Comparison of ENCODE assay signal across 21 mouse cellular contexts in genomic region chr8:91263939-91264338, GRCm38 (mm10). TPM values are rescaled to one million over a fixed set of nuclear protein-coding genes. Genes with fewer than 3 reads are reported as not detected.
A peak's percentile ranks its signal among the peaks of the same experiment; 100 is the strongest.
DNase-seq lines count a peak whose midpoint lies in the region; ATAC-seq lines count a peak whose summit lies in the region.
"Had no signal": no experiment of that assay in that cellular context is flagged by ENCODE, and none has a peak within 500 bp of the region (broad histone marks: within the 10 kb centered on the region; RNA-seq: fewer than 3 reads in every experiment).

No protein-coding gene starts in this region.

- 77% methylated on average over 3 of the region's 3 CpGs for WGBS in embryonic facial prominence, embryonic 14.5 days
- 83% methylated on average over 3 of the region's 3 CpGs for WGBS in embryonic facial prominence, embryonic 10.5 days
- 58% methylated on average over 3 of the region's 3 CpGs for WGBS in lung, embryonic 16.5 days
- 63% methylated on average over 3 of the region's 3 CpGs for WGBS in embryonic facial prominence, embryonic 15.5 days

- no peak overlapping the region for H3K27ac ChIP-seq in embryonic facial prominence, embryonic 14.5 days (replicated peaks; ENCODE audit: low read depth, low read length)
- H3K27ac ChIP-seq in embryonic facial prominence, embryonic 10.5 days (replicated peaks), result no peak overlapping the region
- peak overlapping the region; percentile 39; the same call in 1 of the 2 replicates for H3K27ac ChIP-seq in lung, embryonic 16.5 days (ENCODE audit: low read length)
- H3K27ac ChIP-seq in embryonic facial prominence, embryonic 15.5 days (replicated peaks), result no peak overlapping the region
- H3K27ac ChIP-seq: forebrain, embryonic 13.5 days; forebrain, embryonic 15.5 days had no signal

- H3K4me3 ChIP-seq in embryonic facial prominence, embryonic 14.5 days (ENCODE audit: low read depth, low read length), result no peak overlapping the region
- H3K4me3 ChIP-seq in embryonic facial prominence, embryonic 10.5 days, result no peak overlapping the region
- H3K4me3 ChIP-seq in lung, embryonic 16.5 days (ENCODE audit: low read length), result no peak overlapping the region
- H3K4me3 ChIP-seq in embryonic facial prominence, embryonic 15.5 days (replicated peaks), result no peak overlapping the region
- H3K4me3 ChIP-seq: embryonic facial prominence, embryonic 13.5 days; forebrain, embryonic 13.5 days; forebrain, embryonic 15.5 days had no signal

- DNase-seq in embryonic facial prominence, embryonic 14.5 days (ENCODE audit: low spot score), result peak; percentile 39
- DNase-seq in embryonic facial prominence, embryonic 10.5 days (ENCODE audit: low spot score), result no peak
- DNase-seq in lung, postnatal 4 days, result no peak
- DNase-seq in thymus, postnatal 25 days, result no peak
- DNase-seq in frontal cortex, adult 2 months (ENCODE audit: extremely low spot score in 1 of 2, low spot score in 1 of 2), result no peak
- DNase-seq: adrenal gland, adult 8-10 months; adrenal gland, postnatal 14 days; adrenal gland, postnatal 36 days; cerebellum, adult 11-12 months; cerebellum, adult 2 months; cerebellum, adult 9-10 months; cerebellum, postnatal 10 days; cerebellum, postnatal 25 days; forebrain, postnatal 0 days had no signal

- H3K27me3 ChIP-seq in embryonic facial prominence, embryonic 14.5 days (replicated peaks; ENCODE audit: control insufficient read depth, insufficient read depth, low read length), result no peaks in the 10 kb centered on the region
- no peaks in the 10 kb centered on the region for H3K27me3 ChIP-seq in embryonic facial prominence, embryonic 10.5 days (replicated peaks; ENCODE audit: low read depth, poor library complexity, severe bottlenecking)
- no peaks in the 10 kb centered on the region for H3K27me3 ChIP-seq in lung, embryonic 16.5 days (ENCODE audit: control insufficient read depth, insufficient read depth, low read depth, low read length)
- H3K27me3 ChIP-seq in embryonic facial prominence, embryonic 15.5 days, result no peaks in the 10 kb centered on the region
- H3K27me3 ChIP-seq: embryonic facial prominence, embryonic 13.5 days; forebrain, embryonic 13.5 days; forebrain, embryonic 15.5 days; Patski had no signal

- no peaks in the 10 kb centered on the region for H3K9me3 ChIP-seq in embryonic facial prominence, embryonic 14.5 days (ENCODE audit: control insufficient read depth, low read length)
- H3K9me3 ChIP-seq in embryonic facial prominence, embryonic 10.5 days, result no peaks in the 10 kb centered on the region
- no peaks in the 10 kb centered on the region for H3K9me3 ChIP-seq in lung, embryonic 16.5 days (ENCODE audit: control insufficient read depth, low read length)
- H3K9me3 ChIP-seq in embryonic facial prominence, embryonic 15.5 days (replicated peaks), result no peaks in the 10 kb centered on the region
- H3K9me3 ChIP-seq: embryonic facial prominence, embryonic 13.5 days; forebrain, embryonic 13.5 days; forebrain, embryonic 15.5 days had no signal

- no peaks in the 10 kb centered on the region for H3K4me1 ChIP-seq in embryonic facial prominence, embryonic 14.5 days (ENCODE audit: control insufficient read depth, insufficient read depth, low read length)
- no peaks in the 10 kb centered on the region for H3K4me1 ChIP-seq in embryonic facial prominence, embryonic 10.5 days
- H3K4me1 ChIP-seq in lung, embryonic 16.5 days (replicated peaks; ENCODE audit: control insufficient read depth, insufficient read depth, low read length), result peaks cover 3% of the 10 kb centered on the region; the same call in 1 of the 2 replicates
- 0 out of 2 replicates have a peak, but pooled peaks cover 3% of the 10 kb centered on the region for H3K4me1 ChIP-seq in embryonic facial prominence, embryonic 15.5 days
- H3K4me1 ChIP-seq: forebrain, embryonic 13.5 days; forebrain, embryonic 15.5 days had no signal

- H3K9ac ChIP-seq in embryonic facial prominence, embryonic 14.5 days (ENCODE audit: low read depth, low read length), result no peak overlapping the region
- no peak overlapping the region for H3K9ac ChIP-seq in lung, embryonic 16.5 days (ENCODE audit: low read length)
- H3K9ac ChIP-seq in embryonic facial prominence, embryonic 15.5 days, result no peak overlapping the region
- H3K9ac ChIP-seq: embryonic facial prominence, embryonic 13.5 days; forebrain, embryonic 13.5 days; forebrain, embryonic 15.5 days; forebrain, postnatal 0 days had no signal

- no peak overlapping the region for H3K4me2 ChIP-seq in embryonic facial prominence, embryonic 14.5 days (ENCODE audit: low read depth, low read length)
- H3K4me2 ChIP-seq in lung, embryonic 16.5 days (ENCODE audit: low read depth, low read length), result no peak overlapping the region
- no peak overlapping the region for H3K4me2 ChIP-seq in embryonic facial prominence, embryonic 15.5 days (replicated peaks)
- H3K4me2 ChIP-seq: embryonic facial prominence, embryonic 13.5 days; forebrain, embryonic 13.5 days; forebrain, embryonic 15.5 days had no signal

- no peak for ATAC-seq in embryonic facial prominence, embryonic 14.5 days (ENCODE audit: low read depth)
- ATAC-seq in lung, embryonic 16.5 days (ENCODE audit: low read depth), result peak; percentile 60; the same call in 1 of the 2 replicates
- peak; percentile 19; the same call in 1 of the 2 replicates for ATAC-seq in embryonic facial prominence, embryonic 15.5 days (ENCODE audit: insufficient number of reproducible peaks, low FRiP score, low TSS enrichment, low read depth)
- ATAC-seq: activated CD4-positive, CD25-positive, alpha-beta regulatory T cell, adult 4 months; forebrain, embryonic 13.5 days; forebrain, embryonic 15.5 days; forebrain, postnatal 0 days; Patski had no signal

- H3K36me3 ChIP-seq in embryonic facial prominence, embryonic 14.5 days (ENCODE audit: control insufficient read depth, insufficient read depth, low read length), result peaks cover 16% of the 10 kb centered on the region
- H3K36me3 ChIP-seq in embryonic facial prominence, embryonic 10.5 days (replicated peaks), result peaks cover 16% of the 10 kb centered on the region
- H3K36me3 ChIP-seq in lung, embryonic 16.5 days (ENCODE audit: control insufficient read depth, insufficient read depth, low read length), result no peaks in the 10 kb centered on the region
- H3K36me3 ChIP-seq in embryonic facial prominence, embryonic 15.5 days, result peaks cover 10% of the 10 kb centered on the region; the same call in 1 of the 2 replicates

RNA-seq across cellular contexts. Expression of gene Rpgrip1l, which starts 49.1 kb away (rescaled TPM):
- polyA plus RNA-seq in embryonic facial prominence, embryonic 14.5 days (2014; fragmentation: Nextera tagmentation; extraction: Ambion mirVana), result 8.6 and 13.8 TPM in 2 replicates
- 11.1 and 11.3 TPM in 2 replicates for polyA plus RNA-seq in embryonic facial prominence, embryonic 10.5 days (2016; fragmentation: Nextera tagmentation; extraction: Ambion mirVana)
- polyA plus RNA-seq in lung, embryonic 16.5 days (2015; fragmentation: Nextera tagmentation; extraction: Ambion mirVana), result 11.0 and 12.9 TPM in 2 replicates
- 14.8 and 15.0 TPM in 2 replicates for polyA plus RNA-seq in embryonic facial prominence, embryonic 15.5 days (2015; fragmentation: Nextera tagmentation; extraction: Ambion mirVana)
- 7.2 and 8.9 TPM in 2 replicates for polyA plus RNA-seq in frontal cortex, adult 2 months (2012; rRNA removed)

RNA-seq across cellular contexts. Expression of gene Fto, which starts 49.4 kb away (rescaled TPM):
- polyA plus RNA-seq in embryonic facial prominence, embryonic 14.5 days (2014; fragmentation: Nextera tagmentation; extraction: Ambion mirVana), result 107 and 108 TPM in 2 replicates
- 95.3 and 98.3 TPM in 2 replicates for polyA plus RNA-seq in embryonic facial prominence, embryonic 10.5 days (2016; fragmentation: Nextera tagmentation; extraction: Ambion mirVana)
- 89.2 and 97.2 TPM in 2 replicates for polyA plus RNA-seq in lung, embryonic 16.5 days (2015; fragmentation: Nextera tagmentation; extraction: Ambion mirVana)
- 96.4 and 111 TPM in 2 replicates for polyA plus RNA-seq in embryonic facial prominence, embryonic 15.5 days (2015; fragmentation: Nextera tagmentation; extraction: Ambion mirVana)
- 104 and 112 TPM in 2 replicates for polyA plus RNA-seq in frontal cortex, adult 2 months (2012; rRNA removed)
